Mouse (Mus musculus) CH12.LX (cell line): ENCODE results near the gene Zmym3.

ENCODE experiments used
- BHLHE40 ChIP-seq: IDR thresholded peaks from 2 replicates; pipeline ENCODE4 v1.6.1; 2011; ENCODE audit warnings: mild to moderate bottlenecking, low read depth, low read length, improper control_type of control experiment
- JUN ChIP-seq: IDR thresholded peaks from 2 replicates; pipeline ENCODE4 v1.6.1; 2011; ENCODE audit warnings: low read depth, mild to moderate bottlenecking, low read length, improper control_type of control experiment, moderate library complexity; ENCODE audit not compliant: insufficient read depth
- POLR2A ChIP-seq: IDR thresholded peaks from 2 replicates; pipeline ENCODE4 v1.6.1; 2011; ENCODE audit warnings: low read depth, mild to moderate bottlenecking, improper control_type of control experiment, low read length
- TBP ChIP-seq: conservative IDR thresholded peaks from 2 replicates; pipeline ENCODE4 v1.6.1; 2011; ENCODE audit warnings: low read depth, low read length, improper control_type of control experiment
- USF1 ChIP-seq: IDR thresholded peaks from 2 replicates; pipeline ENCODE4 v1.6.1; 2014; ENCODE audit warnings: low read depth, mild to moderate bottlenecking, inconsistent platforms, low read length, improper control_type of control experiment
- ZMIZ1 ChIP-seq: IDR thresholded peaks from 2 replicates; pipeline ENCODE4 v1.6.1; 2012; ENCODE audit warnings: low read depth, mild to moderate bottlenecking, inconsistent platforms, low read length, improper control_type of control experiment

DNA sequence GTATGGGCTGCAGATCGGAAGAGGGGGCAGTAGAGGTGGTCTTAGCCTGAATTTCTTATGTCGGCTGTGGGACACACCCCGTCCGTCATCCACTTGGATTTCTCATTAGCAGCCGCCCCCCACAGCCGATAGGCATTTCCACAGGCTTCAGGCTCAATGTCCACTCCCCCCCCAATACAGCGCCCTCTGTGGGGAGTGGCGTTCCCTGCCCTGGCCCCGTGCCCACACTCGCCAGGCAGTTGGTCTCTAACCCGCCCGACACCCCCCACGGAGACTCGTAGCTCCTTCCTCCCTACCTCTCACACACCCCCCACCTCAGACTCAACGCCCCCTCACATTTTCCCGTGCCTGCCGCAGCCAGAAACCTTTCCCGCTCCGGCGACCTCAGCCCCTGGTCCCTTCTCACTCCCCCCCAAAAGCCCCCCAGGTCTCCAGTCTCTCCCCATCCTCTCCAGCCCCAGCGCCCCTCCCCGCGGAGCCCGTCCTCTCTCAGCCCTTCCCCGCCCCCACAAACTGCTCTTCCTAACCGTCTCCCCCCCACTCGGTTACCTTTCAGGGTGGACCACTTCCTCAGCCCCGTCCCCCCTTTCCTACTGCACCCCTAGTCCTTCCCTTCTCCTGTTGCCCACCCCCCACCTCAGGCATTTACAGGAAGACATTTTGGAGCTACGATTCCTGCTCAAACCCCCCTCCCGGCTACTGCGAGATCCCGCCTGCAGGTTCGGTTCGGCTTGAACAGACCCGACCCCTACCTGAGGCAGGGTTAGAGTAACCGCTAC is 1.5 kb downstream of the Zmym3 start:
- TF ChIP-seq BHLHE40, result no peak
- no peak for TF ChIP-seq JUN
- TF ChIP-seq ZMIZ1, result no peak
- no peak for TF ChIP-seq POLR2A
- TF ChIP-seq TBP, result no peak
- no peak for TF ChIP-seq USF1
